Mouse (Mus musculus) hindbrain, postnatal 0 days (tissue): ENCODE data around the gene Sh3pxd2a. TPM values are rescaled to one million over a fixed set of nuclear protein-coding genes. Genes with fewer than 3 reads are reported as not detected.

Experiments
- ATAC-seq: fragments of 200-750 bp; cut with Nextera tagmentation; 2 replicates; pipeline ENCODE4 v1.8.0; 2017; ENCODE audit warnings: mild to moderate bottlenecking, moderate TSS enrichment, moderate library complexity
- DNase-seq: peaks from one replicate; pipeline ENCODE4 v3.0.0-alpha.2; 2015; ENCODE audit warnings: low spot score
- H3K27ac ChIP-seq: fragments of 300-500 bp; sonication (generic); 2 replicates; pipeline ENCODE4 v1.5.1; 2014; ENCODE audit warnings: mild to moderate bottlenecking
- H3K27me3 ChIP-seq: fragments of 300-500 bp; sonication (generic); 2 replicates; pipeline ENCODE4 v1.6.1; 2014; ENCODE audit warnings: low read length, mixed read lengths; ENCODE audit not compliant: insufficient read depth
- H3K36me3 ChIP-seq: fragments of 300-500 bp; sonication (generic); 2 replicates; pipeline ENCODE4 v1.6.1; 2014; ENCODE audit warnings: low read length, mixed read lengths; ENCODE audit not compliant: insufficient read depth
- H3K4me1 ChIP-seq: fragments of 300-500 bp; sonication (generic); 2 replicates; pipeline ENCODE4 v1.6.1; 2014; ENCODE audit warnings: antibody characterized with exemption, low read length, mixed read lengths; ENCODE audit not compliant: insufficient read depth
- H3K4me2 ChIP-seq: fragments of 300-500 bp; sonication (generic); 2 replicates; pipeline ENCODE4 v1.6.1; 2014; ENCODE audit warnings: low read depth, mild to moderate bottlenecking, low read length, moderate library complexity, mixed read lengths
- H3K4me3 ChIP-seq: fragments of 300-500 bp; sonication (generic); 2 replicates; pipeline ENCODE4 v1.5.1; 2014; ENCODE audit warnings: low read length
- H3K9ac ChIP-seq: fragments of 300-500 bp; sonication (generic); replicated peaks from 2 replicates; pipeline ENCODE4 v1.6.1; 2014; ENCODE audit warnings: mild to moderate bottlenecking, low read length, moderate library complexity, mixed read lengths
- H3K9me3 ChIP-seq: fragments of 300-500 bp; sonication (generic); 2 replicates; pipeline ENCODE4 v1.6.1; 2016; ENCODE audit warnings: low read length, mixed read lengths
- CTCF ChIP-seq: IDR thresholded peaks from 2 replicates; pipeline ENCODE4 v1.5.1; 2016; ENCODE audit warnings: antibody characterized with exemption, control low read depth, low read depth
- WGBS: fragments of 180-500 bp; shearing (Covaris S2); extraction: QIAGEN DNeasy Blood & Tissue Kit; methylation state at CpG from one replicate; pipeline ENCODE4 v1.1.7; 2014; 5-methylcytosine and 5-hydroxymethylcytosine counted together
- polyA plus RNA-seq: library from polyadenylated mRNA; unstranded; fragments of >200 nt; fragmentation: Nextera tagmentation; extraction: Ambion mirVana; gene quantifications from 2 replicates; pipeline ENCODE4 v1.2.1, GENCODE M21; 2015
- total RNA-seq: library from RNA; depleted of rRNA; stranded (reverse); fragments of >200 nt; gene quantifications from 2 replicates; pipeline ENCODE4 v1.2.3, GENCODE M21; 2014

Gene Sh3pxd2a
- total and polyA plus RNA-seq, 2 experiments from 2014 or later, result 1.8 to 25.5 TPM

DNA sequence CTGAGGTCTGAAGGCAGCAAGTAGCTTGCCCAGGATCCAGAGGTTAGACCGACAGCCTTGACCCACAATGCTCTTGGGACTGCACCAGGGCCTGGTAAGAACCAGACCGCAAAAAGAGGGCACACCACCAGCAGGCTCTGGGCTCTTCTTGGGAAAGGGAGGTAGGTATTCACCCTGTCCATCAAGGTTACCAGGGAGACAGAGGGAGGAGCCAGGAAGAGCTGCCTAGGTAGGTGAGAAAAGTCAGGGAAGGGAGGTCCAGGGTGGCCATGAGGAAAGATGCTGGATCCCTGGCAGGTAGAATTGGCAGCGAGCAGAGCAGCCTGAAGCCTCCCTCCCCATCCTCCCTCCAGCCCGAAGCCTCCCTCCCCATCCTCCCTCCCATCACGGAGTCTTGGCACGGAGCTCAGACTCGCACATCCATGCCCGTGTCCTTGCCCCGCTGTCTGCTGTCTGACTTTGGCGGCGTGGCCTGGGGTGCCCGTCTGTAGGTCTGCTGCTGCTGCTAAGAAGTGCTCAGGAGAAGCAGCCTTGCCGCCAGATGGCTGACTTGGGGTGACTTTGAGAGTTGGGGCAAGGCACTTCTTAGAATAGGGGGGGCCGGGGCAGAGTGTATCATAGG, 115.7 kb downstream of the Sh3pxd2a start:
- Histone ChIP-seq H3K9me3 (no peaks in the 10 kb centered on the region), H3K27me3 (no peaks in the 10 kb centered on the region), H3K36me3 (no peaks in the 10 kb centered on the region), H3K9ac (no peak overlapping the region), H3K27ac (no peak overlapping the region), H3K4me2 (no peak overlapping the region), H3K4me1 (no peaks in the 10 kb centered on the region), H3K4me3 (no peak overlapping the region)
- DNase-seq, result peak; percentile 47
- no peak; the same call in 1 of the 2 replicates for TF ChIP-seq CTCF
- WGBS, result 46% methylated on average over 14 of the region's 14 CpGs
- ATAC-seq, result peak; percentile 61

DNA sequence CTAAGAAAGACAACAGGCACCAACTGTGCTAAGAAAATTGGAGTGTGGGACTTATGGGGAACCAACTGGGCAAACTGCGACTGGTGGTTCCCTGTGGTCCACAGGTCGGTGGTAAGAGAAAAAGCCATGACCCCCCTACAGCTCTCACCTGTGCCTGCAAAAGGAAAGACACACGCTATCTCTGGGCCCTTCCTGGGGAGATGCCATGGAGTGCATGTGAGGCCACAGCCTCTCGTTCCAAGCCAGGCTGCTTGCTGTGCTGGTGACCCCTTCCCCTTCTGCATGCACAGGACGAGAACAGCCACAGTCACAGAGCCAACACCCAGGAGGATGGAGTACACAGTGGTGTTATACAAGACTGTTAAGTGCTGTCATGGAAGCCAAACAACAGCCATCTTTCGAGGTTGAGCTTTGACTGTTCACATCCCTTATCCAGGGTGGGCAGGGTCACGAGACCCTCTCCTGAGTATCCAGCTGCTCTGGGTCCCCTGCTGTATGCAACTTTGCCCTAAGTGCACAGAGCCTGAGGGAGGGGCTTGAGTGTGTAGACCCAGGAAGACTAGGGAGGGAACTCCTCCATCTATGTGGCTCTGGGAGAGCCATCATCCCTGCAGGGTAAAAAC, 117.1 kb downstream of the Sh3pxd2a start:
- no peaks in the 10 kb centered on the region for H3K36me3 ChIP-seq
- no peaks in the 10 kb centered on the region for H3K9me3 ChIP-seq
- H3K27ac ChIP-seq, result no peak overlapping the region
- H3K27me3 ChIP-seq, result 0 out of 2 replicates have a peak, but pooled peaks cover 10% of the 10 kb centered on the region
- H3K4me3 ChIP-seq, result no peak overlapping the region
- WGBS, result 66% methylated on average over 7 of the region's 7 CpGs
- TF ChIP-seq CTCF, result no peak
- no peak for DNase-seq
- H3K4me1 ChIP-seq, result no peaks in the 10 kb centered on the region
- ATAC-seq, result no peak
- no peak overlapping the region for H3K9ac ChIP-seq
- no peak overlapping the region for H3K4me2 ChIP-seq

DNA sequence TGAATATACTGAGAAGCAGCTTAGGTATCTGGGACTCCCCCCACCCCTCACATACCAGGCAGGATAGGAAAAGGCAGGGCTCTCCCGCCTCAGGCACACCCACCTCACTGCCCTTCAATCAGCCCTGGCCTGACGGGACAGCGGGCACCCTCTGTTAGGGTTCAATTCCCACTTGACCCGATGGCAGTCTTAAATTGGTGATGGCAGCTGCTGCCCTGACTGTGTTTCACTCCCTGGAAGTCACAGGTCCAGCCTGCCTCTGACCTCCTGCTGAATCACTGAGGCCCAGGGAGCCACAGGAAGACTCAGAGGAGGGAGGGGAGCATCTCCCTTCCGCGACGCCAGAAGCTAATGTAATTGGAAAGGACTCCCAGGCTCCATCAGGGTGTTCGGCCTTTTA, 117.6 kb downstream of the Sh3pxd2a start:
- no peak overlapping the region for H3K4me2 ChIP-seq
- 58% methylated on average over 8 of the region's 8 CpGs for WGBS
- DNase-seq, result no peak
- no peak for ATAC-seq
- H3K4me1 ChIP-seq, result no peaks in the 10 kb centered on the region
- no peak overlapping the region for H3K27ac ChIP-seq
- no peak overlapping the region for H3K4me3 ChIP-seq
- no peaks in the 10 kb centered on the region for H3K9me3 ChIP-seq
- H3K9ac ChIP-seq, result no peak overlapping the region
- H3K27me3 ChIP-seq, result 0 out of 2 replicates have a peak, but pooled peaks cover 14% of the 10 kb centered on the region
- no peaks in the 10 kb centered on the region for H3K36me3 ChIP-seq
- TF ChIP-seq CTCF, result no peak

DNA sequence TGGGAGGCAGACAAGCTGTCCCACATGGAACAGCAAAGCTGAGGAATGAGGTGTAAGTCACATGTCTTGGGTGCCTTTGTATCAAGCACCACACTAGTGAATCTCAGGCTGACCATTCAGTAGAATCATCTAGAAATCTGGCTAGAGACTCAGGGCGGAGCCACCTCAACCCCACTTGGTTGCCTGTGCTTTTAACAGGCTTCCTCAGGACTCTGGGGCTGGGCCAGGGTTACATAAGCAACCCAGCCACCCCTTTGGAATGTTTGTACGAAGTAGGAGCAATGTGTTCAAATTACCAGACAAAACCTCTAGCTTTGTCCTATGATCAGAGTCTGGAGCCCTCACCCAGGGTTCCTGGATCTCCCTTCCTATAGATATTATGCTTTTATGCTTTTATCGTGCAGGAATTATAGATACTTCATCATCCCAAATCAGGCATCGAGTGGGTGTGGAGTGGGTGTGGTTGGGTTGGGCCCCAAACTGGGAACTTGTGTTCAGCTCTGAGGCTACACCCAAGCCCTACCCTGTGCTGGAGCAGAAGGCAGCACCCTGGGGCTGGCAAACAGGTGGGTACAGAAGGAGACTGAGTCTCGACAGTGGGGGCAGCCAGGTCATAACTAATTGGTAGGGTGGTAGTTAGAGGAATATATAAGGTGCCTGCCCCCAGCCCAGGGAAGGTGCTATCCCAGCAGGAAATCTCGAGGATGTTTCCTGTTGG, 118.2 kb downstream of the Sh3pxd2a start:
- Histone ChIP-seq H3K4me3 (no peak overlapping the region), H3K9me3 (no peaks in the 10 kb centered on the region), H3K27ac (no peak overlapping the region), H3K27me3 (0 out of 2 replicates have a peak, but pooled peaks cover 14% of the 10 kb centered on the region), H3K4me1 (no peaks in the 10 kb centered on the region), H3K36me3 (no peaks in the 10 kb centered on the region), H3K9ac (no peak overlapping the region), H3K4me2 (no peak overlapping the region)
- no peak for DNase-seq
- ATAC-seq, result no peak
- 81% methylated on average over 6 of the region's 6 CpGs for WGBS
- no peak for TF ChIP-seq CTCF

DNA sequence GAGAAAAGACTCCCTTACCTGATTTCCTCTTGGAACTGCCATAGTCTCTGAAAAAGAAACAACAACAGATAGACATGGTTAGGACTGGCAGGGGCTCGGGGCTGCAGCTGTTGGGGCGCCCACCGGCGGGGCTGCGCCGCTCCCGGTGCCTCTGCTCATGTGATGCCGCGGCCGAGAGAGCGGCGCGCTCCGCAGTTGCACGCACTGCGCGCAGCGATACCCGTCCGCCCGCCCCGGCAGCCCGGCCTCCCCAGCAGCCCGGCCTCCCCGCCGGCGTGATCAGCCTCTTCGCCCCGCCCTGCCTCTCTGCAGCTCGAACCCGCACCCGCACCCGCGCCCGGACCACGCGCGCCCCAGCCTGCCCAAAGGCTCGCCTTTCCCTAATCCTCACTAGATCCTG, 120.8 kb downstream of the Sh3pxd2a start:
- Histone ChIP-seq H3K4me2 (peak overlapping the region; percentile 67), H3K36me3 (no peaks in the 10 kb centered on the region), H3K27ac (no peak overlapping the region), H3K9me3 (no peaks in the 10 kb centered on the region), H3K27me3 (0 out of 2 replicates have a peak, but pooled peaks cover 14% of the 10 kb centered on the region), H3K4me1 (peaks cover 5% of the 10 kb centered on the region; the same call in 1 of the 2 replicates), H3K4me3 (peak overlapping the region; percentile 39), H3K9ac (peak overlapping the region; percentile 30; the same call in 1 of the 2 replicates)
- ATAC-seq (peak; percentile 34; the same call in 1 of the 2 replicates), DNase-seq (no peak)
- TF ChIP-seq CTCF, result no peak
- WGBS, result 5% methylated on average over 39 of the region's 39 CpGs

DNA sequence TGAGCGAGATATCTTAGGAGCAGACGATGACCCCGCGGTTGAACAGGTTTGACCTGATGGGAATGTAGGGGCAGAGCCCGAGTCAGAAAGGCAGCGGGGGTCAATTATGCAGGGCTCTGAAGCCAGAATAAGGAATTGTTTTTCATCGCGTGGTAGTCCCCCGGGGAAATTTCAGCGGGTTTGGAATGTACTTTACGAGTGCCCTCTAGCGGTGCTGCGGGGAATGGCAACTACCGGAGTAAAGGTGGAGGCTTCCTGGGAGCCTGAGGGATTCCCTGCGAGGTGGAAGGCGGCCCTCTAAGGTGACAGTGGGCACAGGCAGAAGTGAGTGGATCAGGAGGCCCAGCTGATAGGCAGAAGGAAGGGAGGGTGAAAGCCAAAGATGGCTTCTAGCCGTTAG, 125.0 kb downstream of the Sh3pxd2a start:
- Histone ChIP-seq H3K4me1 (peaks cover 22% of the 10 kb centered on the region), H3K9ac (0 out of 2 replicates have a peak overlapping the region, but pooled peaks have one; percentile 33), H3K27me3 (0 out of 2 replicates have a peak, but pooled peaks cover 14% of the 10 kb centered on the region), H3K4me2 (peak overlapping the region; percentile 64), H3K9me3 (no peaks in the 10 kb centered on the region), H3K27ac (no peak overlapping the region), H3K4me3 (peak overlapping the region; percentile 30), H3K36me3 (no peaks in the 10 kb centered on the region)
- 2% methylated on average over 17 of the region's 17 CpGs for WGBS
- DNase-seq (peak; percentile 92), ATAC-seq (no peak)
- peak; percentile 92 for TF ChIP-seq CTCF
